Mouse (Mus musculus): ENCODE measurements around the gene Slc35c2.

Gene Slc35c2

GRCm38 (mm10) chr2:165275124-165275640 lies 12.5 kb downstream of the Slc35c2 start:
- no peak for DNase-seq (ENCODE audit: low spot score)

DNA sequence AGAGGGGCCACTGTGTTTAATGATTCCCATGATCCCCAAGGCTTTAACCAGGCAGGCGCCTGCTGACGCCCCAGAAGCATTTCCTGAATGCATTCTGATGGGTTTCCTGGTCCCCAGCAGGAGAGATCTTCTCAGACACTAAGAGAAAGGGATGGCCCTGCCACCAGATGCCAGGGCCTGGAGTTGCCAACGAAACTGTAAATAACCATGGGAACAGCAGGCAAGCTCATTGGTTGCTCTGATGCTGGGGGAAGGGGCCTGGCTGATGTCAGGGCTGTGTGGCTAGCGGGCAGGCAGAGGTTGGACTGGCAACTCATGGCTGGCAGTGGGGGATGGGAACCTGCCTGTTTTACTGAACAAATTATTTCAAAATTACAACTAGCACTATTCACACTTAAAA lies 14.1 kb downstream of the Slc35c2 start:
- no peak for DNase-seq (ENCODE audit: low spot score)

DNA sequence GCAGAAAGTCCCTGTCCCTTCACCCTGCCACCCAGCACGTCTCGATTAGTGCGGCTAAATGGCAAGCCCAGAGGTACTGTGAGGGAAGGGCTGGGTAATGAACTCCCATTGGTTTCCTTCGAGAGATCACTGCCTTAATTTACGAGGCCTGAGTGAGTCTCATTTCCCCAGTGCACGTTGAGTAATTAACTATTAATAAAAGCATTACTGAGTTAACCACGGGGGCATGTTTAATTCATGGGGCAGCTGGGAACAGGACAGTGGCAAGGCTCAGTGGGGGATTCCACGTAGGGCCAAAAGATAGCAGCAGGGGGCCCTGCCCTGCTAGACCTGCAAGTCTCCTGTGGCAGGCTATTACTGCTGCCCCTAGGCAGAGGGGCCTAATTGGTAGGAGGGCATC lies 16.3 kb downstream of the Slc35c2 start:
- DNase-seq (ENCODE audit: low spot score) = no peak

- no peak for DNase-seq (ENCODE audit: low spot score)
Observed at GRCm38 (mm10) chr2:165270858-165271257, 16.8 kb downstream of the Slc35c2 start.

- DNase-seq (ENCODE audit: low spot score) = no peak
Observed at GRCm38 (mm10) chr2:165266739-165267138, 20.9 kb downstream of the Slc35c2 start.

DNA sequence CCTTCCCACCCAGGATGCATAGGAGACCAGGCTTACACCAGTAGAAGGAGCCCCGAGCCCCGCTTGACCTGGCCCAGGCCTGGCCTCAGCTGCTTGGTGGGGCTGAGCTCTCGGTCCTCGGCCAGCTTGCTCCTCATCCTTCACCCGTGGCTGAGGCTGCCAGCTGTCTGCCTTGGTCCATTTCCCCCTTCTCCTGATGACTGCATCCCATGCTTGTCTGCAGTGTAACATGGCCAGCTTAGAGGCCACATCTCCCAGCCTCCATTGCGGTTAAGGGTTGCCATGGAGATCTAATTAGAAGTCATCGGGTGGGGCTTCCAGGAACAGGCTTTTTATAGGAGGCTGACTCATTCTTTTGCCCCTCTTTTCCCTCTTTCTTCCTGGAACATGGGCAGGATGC lies 23.8 kb downstream of the Slc35c2 start:
- no peak for DNase-seq (ENCODE audit: low spot score)

- no peak for DNase-seq (ENCODE audit: low spot score)
Observed at GRCm38 (mm10) chr2:165262274-165262990, 25.2 kb downstream of the Slc35c2 start.

DNA sequence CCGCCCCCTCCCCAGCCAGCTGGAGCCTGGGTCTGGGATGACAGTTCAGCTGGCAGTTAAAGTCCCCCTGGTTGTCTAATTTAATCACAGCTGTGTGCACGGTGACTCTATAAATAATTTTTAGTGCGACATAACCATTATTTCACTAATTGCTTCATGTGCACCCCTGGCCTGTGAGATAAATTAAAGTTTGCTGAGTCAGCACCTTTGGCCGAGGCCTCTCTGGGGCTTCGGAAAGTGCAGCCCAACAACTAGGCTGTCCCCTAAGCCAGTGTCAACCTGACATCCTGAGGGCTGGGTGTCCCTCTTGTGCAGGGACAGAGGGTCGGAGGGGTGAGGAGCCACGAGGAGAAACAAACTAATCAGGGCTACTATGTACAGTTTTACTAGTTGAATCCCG lies 27.8 kb downstream of the Slc35c2 start:
- DNase-seq (ENCODE audit: low spot score) = no peak

- DNase-seq (ENCODE audit: low spot score) = no peak
Observed at GRCm38 (mm10) chr2:165258321-165258720, 29.3 kb downstream of the Slc35c2 start.

- DNase-seq (ENCODE audit: low spot score) = no peak
Observed at GRCm38 (mm10) chr2:165257151-165257834, 30.4 kb downstream of the Slc35c2 start.

DNA sequence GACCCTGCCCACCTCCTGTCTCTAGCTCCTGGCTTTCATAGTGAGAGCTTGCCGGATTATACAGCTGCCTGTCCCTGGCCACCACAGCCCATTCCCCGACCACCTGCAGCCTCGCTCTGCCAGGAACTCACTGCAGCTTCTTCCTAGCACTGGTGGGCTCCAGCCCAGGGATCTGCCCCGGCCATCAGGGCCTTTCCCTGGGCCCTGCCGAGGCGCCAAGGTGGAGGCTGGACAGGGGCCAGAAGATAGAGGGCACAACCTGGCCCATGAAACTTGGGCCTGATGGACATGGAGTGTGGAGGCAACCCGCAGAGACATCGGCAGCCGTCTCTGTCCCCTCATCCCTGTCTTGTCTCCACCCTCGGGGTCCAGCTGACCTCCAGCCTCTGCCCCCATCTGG lies 31.5 kb downstream of the Slc35c2 start:
- no peak for DNase-seq (ENCODE audit: low spot score)

DNA sequence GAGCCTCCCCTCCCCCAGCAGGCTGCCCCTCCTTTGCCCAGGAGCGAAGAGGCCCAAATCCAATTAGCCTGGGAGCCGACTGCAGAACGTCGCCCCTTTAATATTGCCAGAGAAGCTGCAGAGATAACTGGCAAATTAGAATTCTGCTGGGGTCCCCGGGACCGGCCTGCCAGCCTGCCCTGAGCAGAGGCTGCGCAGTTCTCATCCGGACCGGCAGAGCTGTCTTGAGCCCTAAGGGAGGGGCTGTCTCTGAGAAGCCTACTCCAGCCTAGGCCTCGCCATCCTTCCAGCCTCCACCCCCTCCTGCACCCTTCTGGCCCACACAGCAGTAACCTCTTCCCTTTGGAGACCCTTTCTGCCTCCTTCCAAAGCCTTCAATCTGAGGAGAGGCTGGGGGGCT lies 33.8 kb downstream of the Slc35c2 start:
- no peak for DNase-seq (ENCODE audit: low spot score)

GRCm38 (mm10) chr2:165253269-165253668 lies 34.4 kb downstream of the Slc35c2 start:
- DNase-seq (ENCODE audit: low spot score) = no peak

DNA sequence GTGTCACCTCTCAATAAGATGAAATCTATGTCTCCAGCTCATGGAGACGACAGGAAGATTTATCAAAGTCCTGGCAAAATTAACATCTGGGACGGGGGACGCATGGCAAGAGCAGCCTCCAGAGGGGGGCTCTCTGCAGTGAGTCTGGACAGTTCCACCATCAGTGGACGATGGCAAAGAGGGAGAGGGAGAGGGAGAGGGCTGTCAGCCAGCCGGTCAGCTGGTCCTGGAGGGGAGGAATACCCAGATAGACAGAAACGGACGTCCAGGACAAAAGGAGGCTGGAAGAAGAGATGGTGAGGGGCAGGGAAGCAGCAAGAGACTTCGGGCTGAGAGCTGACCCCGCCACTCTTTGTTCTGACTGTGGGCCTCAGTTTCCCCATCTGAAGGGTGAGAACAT lies 34.9 kb downstream of the Slc35c2 start:
- DNase-seq (ENCODE audit: low spot score) = no peak

- no peak for DNase-seq (ENCODE audit: low spot score)
Observed at GRCm38 (mm10) chr2:165252381-165252780, 35.3 kb downstream of the Slc35c2 start.

DNA sequence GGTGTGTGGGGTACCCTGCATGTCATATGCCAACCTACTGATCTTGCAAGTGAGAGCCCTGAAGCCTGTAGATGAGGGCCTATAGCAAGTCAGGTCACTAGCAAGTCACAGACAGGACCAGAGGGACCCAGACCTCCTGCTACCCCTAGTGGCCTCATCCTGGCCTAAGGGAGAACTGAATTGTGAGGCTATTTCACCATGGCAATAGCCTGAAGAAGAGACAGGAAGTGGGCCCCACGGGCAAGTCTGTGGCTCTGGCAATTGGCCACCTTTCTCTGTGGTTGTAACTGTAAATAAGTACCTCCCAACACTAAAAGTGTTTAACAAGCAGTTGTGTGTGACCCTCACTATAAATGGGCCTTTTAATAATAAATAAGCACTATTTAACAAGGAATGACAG lies 36.8 kb downstream of the Slc35c2 start:
- DNase-seq (ENCODE audit: low spot score) = no peak

DNA sequence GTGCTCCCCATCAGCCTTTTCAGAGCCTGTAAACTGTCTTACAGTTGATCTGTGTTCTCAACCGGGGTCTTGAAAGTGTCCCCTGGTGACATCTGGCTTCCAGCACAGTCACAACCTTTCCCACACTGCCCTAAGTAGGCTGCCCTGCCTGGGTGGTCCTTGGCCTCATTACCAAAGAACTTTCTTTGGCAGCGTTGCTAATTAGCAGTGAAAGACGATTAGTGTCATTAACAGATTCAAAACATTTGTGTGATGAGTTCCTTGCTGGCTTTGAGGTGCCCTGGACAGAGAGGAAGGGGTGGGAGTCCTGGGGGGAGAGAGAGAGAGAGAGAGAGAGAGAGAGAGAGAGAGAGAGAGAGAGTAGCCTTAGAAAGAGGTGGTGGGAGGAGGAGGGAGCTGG lies 38.7 kb downstream of the Slc35c2 start:
- DNase-seq (ENCODE audit: low spot score) = no peak

- no peak for DNase-seq (ENCODE audit: low spot score)
Observed at GRCm38 (mm10) chr2:165246349-165246748, 41.3 kb downstream of the Slc35c2 start.

- DNase-seq (ENCODE audit: low spot score) = no peak
Observed at GRCm38 (mm10) chr2:165243122-165243720, 44.4 kb downstream of the Slc35c2 start.

GRCm38 (mm10) chr2:165242575-165242974 lies 45.1 kb downstream of the Slc35c2 start:
- DNase-seq (ENCODE audit: low spot score) = no peak

- no peak for DNase-seq (ENCODE audit: low spot score)
Observed at GRCm38 (mm10) chr2:165241786-165242185, 45.9 kb downstream of the Slc35c2 start.

DNA sequence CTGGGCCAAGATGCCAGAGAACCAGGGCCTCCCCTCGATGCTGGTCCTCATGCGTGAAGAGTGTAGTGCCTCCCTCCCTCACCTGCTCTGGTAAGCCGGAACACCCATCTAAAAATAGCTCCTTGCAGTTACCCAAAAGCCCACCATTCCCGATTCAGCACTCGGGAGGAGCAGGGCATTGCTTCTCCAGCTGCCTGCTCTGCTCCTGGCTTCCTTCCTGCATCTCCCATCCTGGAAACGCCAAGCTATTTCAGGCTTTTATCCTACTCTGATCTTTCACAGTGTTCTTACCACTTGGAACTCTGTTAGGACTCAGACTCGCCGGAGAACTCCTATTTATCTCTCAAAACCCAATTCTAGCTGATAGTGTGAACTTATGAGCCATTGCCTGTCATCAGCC lies 47.3 kb downstream of the Slc35c2 start:
- DNase-seq (ENCODE audit: low spot score) = no peak

DNA sequence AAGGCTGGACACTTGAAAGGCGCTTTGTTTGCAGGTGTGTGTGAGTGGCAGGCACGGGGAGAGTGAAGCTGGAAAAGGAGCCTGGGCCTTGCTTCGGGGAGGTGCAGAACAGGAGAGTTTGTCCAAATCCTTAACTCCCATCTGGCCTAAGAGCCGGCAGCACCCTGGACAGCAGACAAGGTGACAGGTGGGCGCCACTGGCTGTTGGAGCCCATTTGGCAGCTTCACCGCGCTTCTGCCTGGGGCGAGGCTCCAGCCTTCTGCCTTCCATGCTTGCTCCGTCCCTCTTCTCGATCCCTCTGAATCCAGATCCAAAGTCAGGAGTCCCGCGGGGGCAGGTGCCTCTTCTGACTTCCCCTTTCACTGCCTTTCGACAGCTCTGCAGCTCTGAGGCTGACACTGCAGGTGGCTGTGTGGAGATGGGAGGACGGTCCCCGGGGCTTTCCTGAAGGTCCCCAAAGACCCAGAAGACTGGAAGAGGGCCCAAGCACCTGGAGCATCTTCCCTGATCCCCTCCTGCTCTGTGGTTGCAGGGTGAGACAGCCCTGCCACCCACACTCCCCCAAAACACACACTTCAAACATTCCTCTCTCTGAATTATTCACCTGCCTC lies 48.0 kb downstream of the Slc35c2 start:
- DNase-seq (ENCODE audit: low spot score) = no peak

All from layer of hippocampus, adult 11-12 months (tissue).